Mouse (Mus musculus): ENCODE measurements around the gene Pnpla1.

- no peak for TF ChIP-seq POLR2A (IDR thresholded peaks at IDR 0.05; ENCODE audit: borderline replicate concordance, low read depth, low read length)
- TF ChIP-seq CTCF (IDR thresholded peaks at IDR 0.05; ENCODE audit: low read depth, low read length): no peak
These were observed 35.0 kb upstream of the Pnpla1 start for GRCm38 (mm10) chr17:28823004-28823745.
